Mouse (Mus musculus) skeletal muscle tissue, adult 2 months (tissue): Measurements from ENCODE around the gene Adh1.

Source experiments
- DNase-seq: peaks from one replicate; pipeline ENCODE4 v3.0.0-alpha.2; 2012; ENCODE audit warnings: low read depth, low spot score

Adh1 gene

GRCm38 (mm10) chr3:138240942-138241341 lies 19.8 kb upstream of the Adh1 start:
- DNase-seq: no peak

GRCm38 (mm10) chr3:138241371-138241770 lies 19.4 kb upstream of the Adh1 start:
- DNase-seq: no peak

GRCm38 (mm10) chr3:138242021-138242726 lies 18.6 kb upstream of the Adh1 start:
- DNase-seq: no peak

DNA sequence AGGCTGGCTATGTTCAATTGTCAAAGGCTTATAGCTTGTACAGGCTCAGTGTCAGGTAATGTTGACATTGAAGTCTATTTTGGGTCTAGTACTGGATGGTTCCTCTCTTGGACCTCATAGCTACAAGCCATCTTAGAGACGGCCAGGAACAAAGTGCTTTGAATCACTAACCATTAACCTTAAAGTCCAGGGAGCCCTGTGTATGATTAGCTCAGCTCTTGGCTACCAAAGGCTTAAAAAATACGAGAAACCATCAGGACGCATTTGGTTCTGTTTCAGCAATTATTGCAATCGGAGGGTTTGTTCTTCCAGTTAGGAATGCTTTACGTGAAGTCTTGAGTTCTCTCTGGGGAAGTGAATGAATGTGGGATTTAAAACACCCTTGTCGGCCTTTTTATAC lies 17.9 kb upstream of the Adh1 start:
- DNase-seq: no peak

DNA sequence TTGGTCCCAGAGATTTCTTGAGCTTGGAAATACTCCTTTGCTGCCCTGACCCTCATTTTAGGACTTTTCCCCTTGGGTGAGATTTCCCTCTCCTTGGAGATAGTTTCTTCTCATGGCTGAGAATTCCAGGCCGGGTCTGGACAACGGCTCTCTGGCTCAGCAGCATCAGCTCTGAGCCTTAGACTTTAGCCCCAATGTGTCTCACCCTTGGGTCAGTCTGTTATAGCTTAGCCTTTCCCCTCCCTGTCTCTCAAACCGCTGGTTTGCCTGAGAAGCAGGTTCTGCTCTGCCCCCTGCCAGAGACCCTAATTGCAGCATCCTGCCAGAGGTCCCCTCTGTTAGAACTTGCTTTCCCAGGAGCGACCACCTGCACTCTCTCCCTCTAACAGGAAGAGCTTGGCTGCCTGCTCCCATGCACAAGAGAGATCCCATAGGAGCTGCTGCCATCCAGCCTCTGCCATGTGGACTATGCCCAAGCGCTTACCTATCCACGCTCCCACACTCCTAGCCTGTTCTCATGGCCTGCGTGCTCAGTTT lies 16.4 kb upstream of the Adh1 start:
- no peak for DNase-seq

- DNase-seq: no peak
These were observed 14.2 kb upstream of the Adh1 start for GRCm38 (mm10) chr3:138246511-138247020.

DNA sequence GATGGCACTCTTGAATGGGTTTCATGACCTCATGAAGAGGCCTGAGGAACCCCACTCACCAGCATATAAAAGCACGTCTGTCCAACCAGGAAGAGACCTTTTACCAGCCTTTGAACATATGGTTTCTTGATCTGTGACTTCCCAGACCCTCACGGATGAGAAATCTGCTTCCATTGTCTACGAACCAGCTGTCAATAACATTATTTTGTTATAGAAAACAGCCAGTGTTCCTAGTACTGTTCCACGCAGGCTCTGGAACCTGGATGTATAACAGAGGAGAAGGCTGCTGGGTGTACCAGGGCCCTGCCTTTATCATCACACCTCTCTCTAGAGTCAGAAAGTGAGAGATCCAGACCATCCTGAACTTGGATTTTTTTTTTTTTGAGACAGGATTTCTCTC lies 13.6 kb upstream of the Adh1 start:
- no peak for DNase-seq

DNA sequence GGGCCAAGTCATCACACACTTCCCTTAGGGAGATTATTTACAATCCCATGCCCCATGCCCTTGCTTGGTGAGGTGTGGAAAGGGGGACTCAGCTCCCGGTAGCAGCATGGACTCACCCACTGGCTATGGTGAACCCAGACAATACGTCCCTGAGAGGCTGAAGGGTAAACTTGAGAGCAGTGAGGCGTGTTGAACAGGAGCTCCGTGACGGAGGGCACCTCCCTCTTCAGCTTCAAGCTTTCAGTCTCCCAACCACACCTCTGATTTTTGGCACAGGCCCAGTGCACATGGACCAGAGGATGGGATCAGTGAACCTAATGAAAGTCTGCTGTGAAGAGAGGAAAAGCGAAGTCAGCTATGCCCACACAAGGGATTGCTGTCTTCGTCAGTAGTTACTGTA lies 12.8 kb upstream of the Adh1 start:
- peak; percentile 54 for DNase-seq

GRCm38 (mm10) chr3:138248746-138249145 lies 12.0 kb upstream of the Adh1 start:
- peak; percentile 92 for DNase-seq

DNA sequence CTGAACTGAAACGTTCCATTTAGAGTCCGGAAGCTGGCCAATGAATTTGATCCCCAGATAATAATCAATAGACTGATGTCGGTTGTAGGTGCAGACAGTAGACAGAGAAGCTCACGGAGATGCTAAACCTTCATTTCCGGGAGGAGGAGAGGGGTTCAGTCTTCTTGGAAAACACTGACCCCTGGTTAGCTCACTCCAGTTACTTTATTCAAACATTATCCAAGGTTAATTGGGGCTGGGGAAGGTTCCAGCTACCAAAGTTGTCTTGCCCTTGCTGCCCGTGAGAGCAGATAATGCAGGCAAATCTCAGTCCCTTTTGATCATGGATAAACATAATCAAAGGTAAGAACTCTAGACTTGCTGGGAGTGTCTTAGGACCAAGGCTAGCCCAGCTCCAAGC lies 9.6 kb upstream of the Adh1 start:
- no peak for DNase-seq

- no peak for DNase-seq
These were observed 6.6 kb upstream of the Adh1 start for GRCm38 (mm10) chr3:138254205-138254604.

DNA sequence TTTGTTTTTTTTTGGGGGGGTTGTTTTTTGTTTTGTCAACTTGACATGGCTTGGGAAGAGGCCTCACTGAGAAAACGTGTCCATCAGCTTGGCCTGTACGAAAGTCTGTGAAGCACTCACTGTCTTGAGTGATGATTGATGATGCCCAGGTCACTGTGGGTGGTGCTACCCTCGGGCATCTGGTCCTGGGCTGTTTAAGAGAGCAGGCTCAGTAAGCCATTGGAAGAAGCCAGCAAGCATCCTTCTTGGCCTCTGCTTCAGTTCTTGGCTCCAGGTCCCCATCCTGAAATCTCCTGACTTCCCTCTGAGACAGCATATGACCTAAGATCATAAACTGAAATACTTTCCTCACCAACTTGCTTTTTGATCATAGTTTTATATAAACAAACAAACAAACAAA lies 5.4 kb upstream of the Adh1 start:
- no peak for DNase-seq

DNA sequence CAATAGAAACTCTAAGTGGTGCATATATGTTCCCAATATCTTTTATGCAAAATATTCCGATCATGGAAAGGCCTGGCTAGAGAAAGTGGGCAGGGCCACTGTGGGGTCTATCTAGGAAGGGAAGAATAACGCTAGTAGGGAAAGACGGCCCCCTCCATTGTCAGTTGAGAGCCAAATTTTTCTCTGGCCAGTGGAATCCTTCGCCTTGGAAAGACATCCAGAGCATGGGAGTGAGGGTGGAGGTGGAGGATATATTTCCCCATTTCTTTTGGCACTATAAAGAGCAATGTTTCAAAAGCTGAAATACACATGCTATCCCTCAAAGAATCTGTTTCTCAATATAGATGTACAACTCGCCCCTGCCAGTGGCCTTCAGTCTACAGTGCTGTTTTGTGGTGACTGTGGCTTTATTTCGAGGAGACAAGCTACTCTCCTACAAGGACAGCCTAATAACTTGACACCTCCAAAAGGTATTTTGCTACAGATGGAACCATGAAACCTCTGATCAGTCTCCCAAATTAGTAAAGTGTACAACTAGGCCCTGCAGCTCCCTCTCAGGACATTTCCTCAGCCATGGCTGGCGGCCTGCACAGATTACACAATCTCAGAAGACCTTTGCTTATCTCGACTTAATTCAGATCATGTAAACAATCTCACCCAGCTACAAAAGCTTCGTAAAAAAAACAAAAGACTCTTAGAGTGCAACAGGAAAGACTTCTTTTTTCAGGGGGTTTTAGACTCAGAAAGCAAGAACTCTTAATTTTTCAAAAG lies 4.8 kb upstream of the Adh1 start:
- no peak for DNase-seq

GRCm38 (mm10) chr3:138262568-138262967 lies 1.8 kb downstream of the Adh1 start:
- no peak for DNase-seq

DNA sequence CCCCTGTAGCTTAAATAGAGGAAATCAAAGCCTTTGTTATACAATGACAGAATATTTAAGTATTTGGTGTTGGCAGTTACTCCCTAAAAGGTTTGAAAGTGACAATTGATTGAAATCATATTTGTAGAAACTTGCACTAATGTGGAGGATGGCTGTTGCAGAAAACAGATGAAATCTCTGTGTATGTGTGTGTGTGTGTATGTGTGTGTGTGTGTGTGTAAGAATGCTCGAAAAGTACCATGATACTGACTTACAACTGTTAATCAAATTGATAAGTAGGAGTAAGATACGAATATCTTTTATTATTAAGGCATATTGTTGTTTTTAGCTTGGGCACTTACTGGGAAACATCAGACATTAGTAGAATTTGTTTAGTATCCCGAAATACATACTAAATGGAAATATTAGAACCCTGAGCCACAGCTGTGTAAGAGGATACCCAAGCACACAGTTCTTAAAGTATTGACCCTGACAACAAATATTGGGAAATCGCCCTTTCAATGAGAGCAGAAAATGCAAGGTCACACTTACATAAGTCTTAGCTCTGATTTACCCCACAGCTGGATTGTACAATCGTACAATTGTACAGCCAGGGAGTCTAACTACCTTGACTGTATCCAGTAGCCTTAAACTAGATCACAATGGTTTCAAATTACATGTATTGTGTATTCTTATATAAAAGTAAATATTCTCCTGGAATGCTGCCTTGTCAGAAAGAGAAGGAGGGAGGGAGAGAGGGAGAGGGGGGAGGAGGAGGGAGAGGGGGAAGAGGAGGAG lies 2.6 kb downstream of the Adh1 start:
- DNase-seq: no peak

GRCm38 (mm10) chr3:138264648-138265047 lies 3.9 kb downstream of the Adh1 start:
- DNase-seq: no peak

DNA sequence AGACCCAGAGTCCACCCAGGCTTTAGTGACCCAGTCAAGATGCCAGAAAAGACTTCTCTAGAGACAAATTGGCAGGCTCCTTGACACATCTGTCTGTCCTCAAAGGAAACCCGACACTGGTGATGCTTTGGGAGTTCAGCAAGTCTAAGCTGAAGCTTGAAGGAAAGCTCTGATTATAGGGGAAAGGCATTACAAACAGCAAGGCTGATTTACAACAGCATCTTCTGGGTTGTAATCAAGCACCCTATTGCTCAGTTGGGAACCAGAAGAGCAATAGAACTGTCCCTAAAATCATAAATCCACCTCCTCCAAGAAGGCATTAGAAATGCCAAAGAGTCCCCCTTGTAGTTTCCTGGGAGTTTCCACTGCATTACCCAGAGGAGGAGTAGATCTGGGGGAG lies 9.7 kb downstream of the Adh1 start:
- DNase-seq: peak; percentile 72

GRCm38 (mm10) chr3:138271297-138271696 lies 10.5 kb downstream of the Adh1 start:
- DNase-seq: no peak

DNA sequence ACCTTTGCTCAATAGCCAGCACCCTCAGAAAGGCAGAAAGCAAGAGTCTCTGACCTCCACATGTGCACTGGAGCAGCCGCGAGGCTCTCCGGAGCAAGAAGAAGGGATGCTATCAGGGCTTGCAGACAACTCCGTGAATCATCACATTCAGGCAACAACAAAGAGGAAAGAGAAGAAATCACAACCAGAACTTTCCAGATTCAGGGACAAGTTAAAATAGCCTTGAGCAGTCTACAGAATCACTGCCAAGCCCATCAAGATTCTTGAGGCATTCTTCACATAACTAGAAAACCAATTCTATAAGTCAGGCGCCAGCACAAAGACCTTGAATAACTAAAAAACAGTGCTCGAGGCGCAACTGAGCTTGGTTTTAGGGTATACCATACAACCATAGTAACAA lies 12.3 kb downstream of the Adh1 start:
- no peak for DNase-seq

GRCm38 (mm10) chr3:138275100-138275499 lies 14.3 kb downstream of the Adh1 start:
- no peak for DNase-seq

GRCm38 (mm10) chr3:138282556-138282955 lies 21.8 kb downstream of the Adh1 start:
- no peak for DNase-seq

DNA sequence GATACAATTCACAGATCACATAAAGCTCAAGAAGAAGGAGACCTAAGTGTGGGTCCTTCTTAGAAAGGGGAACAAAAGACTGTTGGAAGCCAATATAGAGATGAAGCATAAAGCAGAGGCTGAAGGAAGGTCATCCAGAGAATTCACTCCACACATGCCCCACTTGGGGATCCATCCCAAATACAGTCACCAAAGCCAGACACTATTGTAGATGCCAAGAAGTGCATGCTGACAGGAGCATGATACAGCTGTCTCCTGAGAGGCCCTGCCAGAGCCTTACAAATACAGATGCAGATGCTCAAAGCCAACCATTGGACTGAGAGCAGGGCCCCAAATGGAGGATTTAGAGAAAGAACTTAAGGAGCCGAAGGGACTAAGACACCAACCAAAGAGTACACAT lies 23.0 kb downstream of the Adh1 start:
- DNase-seq: no peak
